Mouse (Mus musculus): ENCODE data around the gene Gfra1. TPM values are rescaled to one million over a fixed set of nuclear protein-coding genes. Genes with fewer than 3 reads are reported as not detected.
A peak's percentile ranks its signal among the peaks of the same experiment; 100 is the strongest.

The Gfra1 gene
- total RNA-seq, 2 experiments from 2014 or later, result 3.9 to 4.2 TPM

- no peak for DNase-seq
- intact Hi-C loops (cut with DNase I), result no loop called here
Observed at GRCm38 (mm10) chr19:58190947-58191346, 264.8 kb downstream of the Gfra1 start.

DNA sequence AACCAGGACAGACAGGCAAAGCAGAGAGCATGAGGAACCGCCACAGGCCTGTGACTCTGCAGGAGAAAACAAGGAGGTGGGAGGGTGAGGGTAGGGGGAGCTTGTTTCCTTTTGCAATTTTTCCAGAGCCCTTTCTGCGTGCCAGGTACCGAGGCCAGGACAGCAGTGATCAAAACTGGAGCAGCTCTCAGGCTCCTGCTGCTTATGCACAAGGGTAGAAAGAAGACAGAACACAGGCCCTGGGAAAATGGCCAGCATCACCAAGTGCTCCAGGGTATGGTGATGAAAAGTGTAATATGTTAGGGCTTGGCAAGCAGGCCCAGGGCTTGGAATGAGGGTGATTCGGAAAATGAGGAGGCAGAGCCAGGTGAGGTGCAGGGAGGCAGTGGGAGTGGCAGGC, 269.2 kb downstream of the Gfra1 start:
- intact Hi-C loops (cut with DNase I), result no loop called here
- DNase-seq, result peak; percentile 7 to 42

Other genes starting within 250 kb of the Gfra1 start
- not detected for gene Ccdc172, start 56.1 kb upstream of the Gfra1 start, total RNA-seq (2021)
- gene Pnlip, start 196.6 kb upstream of the Gfra1 start, total RNA-seq (2021), result not detected

Data from heart, postnatal 14 days (tissue).